Mouse (Mus musculus): ENCODE data around the gene Hist2h2bb.
"Not testable (repeated sequence)": the region's sequence is repeated elsewhere in the genome, so short reads cannot be mapped to it uniquely, and the experiment has no call there.

The Hist2h2bb gene

GRCm38 (mm10) chr3:96269511-96270474 lies at the start of gene Hist2h2bb:
Hist2h2bb (plus strand) TSS chr3:96269752.
- in situ Hi-C loops (cut with MboI; ENCODE audit: unreplicated experiment in 2 of 2), result loop anchor here in 1 of 2 experiments (5.0 to 25.0 kb wide), 3 partner anchors 42 to 607 kb away; partner anchors contain the start of gene Mcl1

- in situ Hi-C loops (cut with MboI; ENCODE audit: unreplicated experiment in 2 of 2), result not testable (repeated sequence)
Observed at GRCm38 (mm10) chr3:96220131-96220764, 49.3 kb upstream of the Hist2h2bb start.

GRCm38 (mm10) chr3:96220765-96221639 lies 48.5 kb upstream of the Hist2h2bb start, which contains the start of the genes Hist2h2ac and Hist2h2be:
Hist2h2ac (minus strand) TSS chr3:96220880.
Hist2h2be (plus strand) TSS chr3:96221119.
- in situ Hi-C loops (cut with MboI; ENCODE audit: unreplicated experiment in 2 of 2), result no loop called here

- in situ Hi-C loops (cut with MboI; ENCODE audit: unreplicated experiment in 2 of 2), result no loop called here
Observed at GRCm38 (mm10) chr3:96221640-96222038, 47.9 kb upstream of the Hist2h2bb start.

- in situ Hi-C loops (cut with MboI; ENCODE audit: unreplicated experiment in 2 of 2), result no loop called here
Observed at GRCm38 (mm10) chr3:96222774-96223173, 46.8 kb upstream of the Hist2h2bb start.

- in situ Hi-C loops (cut with MboI; ENCODE audit: unreplicated experiment in 2 of 2), result loop anchor here in 1 of 2 experiments (5.0 kb wide), 1 partner anchor 42 kb away; the partner anchor contains the start of genes Hist2h2bb and Hist2h3b
Observed at GRCm38 (mm10) chr3:96225421-96225820, 44.1 kb upstream of the Hist2h2bb start.

GRCm38 (mm10) chr3:96226695-96227648 lies 42.6 kb upstream of the Hist2h2bb start:
- in situ Hi-C loops (cut with MboI; ENCODE audit: unreplicated experiment in 2 of 2), result loop anchor here in 1 of 2 experiments (5.0 kb wide), 1 partner anchor 40 kb away; the partner anchor contains the start of genes Hist2h2bb and Hist2h3b

GRCm38 (mm10) chr3:96228828-96229227 lies 40.7 kb upstream of the Hist2h2bb start:
- in situ Hi-C loops (cut with MboI; ENCODE audit: unreplicated experiment in 2 of 2), result loop anchor here in 1 of 2 experiments (5.0 kb wide), 1 partner anchor 38 kb away; the partner anchor contains the start of genes Hist2h2bb and Hist2h3b

- in situ Hi-C loops (cut with MboI; ENCODE audit: unreplicated experiment in 2 of 2), result no loop called here
Observed at GRCm38 (mm10) chr3:96230404-96230803, 39.1 kb upstream of the Hist2h2bb start.

GRCm38 (mm10) chr3:96230910-96231757 lies 38.4 kb upstream of the Hist2h2bb start:
- in situ Hi-C loops (cut with MboI; ENCODE audit: unreplicated experiment in 2 of 2), result no loop called here

- in situ Hi-C loops (cut with MboI; ENCODE audit: unreplicated experiment in 2 of 2), result no loop called here
Observed at GRCm38 (mm10) chr3:96231758-96232120, 37.8 kb upstream of the Hist2h2bb start.

GRCm38 (mm10) chr3:96234914-96235313 lies 34.6 kb upstream of the Hist2h2bb start:
- in situ Hi-C loops (cut with MboI; ENCODE audit: unreplicated experiment in 2 of 2), result no loop called here

- in situ Hi-C loops (cut with MboI; ENCODE audit: unreplicated experiment in 2 of 2), result no loop called here
Observed at GRCm38 (mm10) chr3:96235836-96236235, 33.7 kb upstream of the Hist2h2bb start.

- in situ Hi-C loops (cut with MboI; ENCODE audit: unreplicated experiment in 2 of 2), result no loop called here
Observed at GRCm38 (mm10) chr3:96236834-96237334, 32.7 kb upstream of the Hist2h2bb start.

- in situ Hi-C loops (cut with MboI; ENCODE audit: unreplicated experiment in 2 of 2), result no loop called here
Observed at GRCm38 (mm10) chr3:96237335-96237903, 32.1 kb upstream of the Hist2h2bb start.

- in situ Hi-C loops (cut with MboI; ENCODE audit: unreplicated experiment in 2 of 2), result no loop called here
Observed at GRCm38 (mm10) chr3:96237904-96238511, 31.5 kb upstream of the Hist2h2bb start.

All from v-Abl transformed pro-B cells (cell line).